Mouse (Mus musculus): ENCODE measurements around the gene Ptdss2. TPM values are rescaled to one million over a fixed set of nuclear protein-coding genes. Genes with fewer than 3 reads are reported as not detected.

The Ptdss2 gene
- polyA plus RNA-seq, 1 experiment from 2014 or later, result 15.6 TPM

GRCm38 (mm10) chr7:141143861-141144260, 21.7 kb downstream of the Ptdss2 start:
- Histone ChIP-seq H3K4me3 (ENCODE audit: inconsistent target) (no peak overlapping the region), H3K36me3 (ENCODE audit: inconsistent target) (peaks cover 12% of the 10 kb centered on the region; the same call in 1 of the 2 replicates), H3K79me2 (ENCODE audit: inconsistent target) (no peaks in the 10 kb centered on the region), H3K27ac (no peak overlapping the region)
- 86% methylated on average over 2 of the region's 2 CpGs for WGBS (ENCODE audit: missing documents)

DNA sequence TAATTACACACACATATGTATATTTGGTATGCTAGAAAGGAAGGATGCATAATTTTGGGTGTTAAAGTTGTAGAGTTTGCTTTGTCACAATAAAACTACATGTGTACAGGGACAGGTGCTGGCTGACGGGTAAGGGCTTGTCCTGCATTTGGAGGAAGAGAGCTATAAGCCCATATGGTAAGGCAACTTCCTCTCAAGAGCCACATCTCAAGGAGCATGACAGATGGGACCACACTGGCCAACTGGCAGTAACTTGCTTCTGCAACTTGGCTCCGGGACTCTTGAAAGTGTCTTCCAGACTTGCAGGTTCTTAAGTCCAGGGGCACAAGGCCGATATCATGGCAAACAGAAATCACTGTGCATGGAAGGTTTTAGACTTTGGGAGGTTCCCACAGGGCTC, 22.5 kb downstream of the Ptdss2 start:
- no peaks in the 10 kb centered on the region for H3K79me2 ChIP-seq (ENCODE audit: inconsistent target)
- no peak overlapping the region for H3K4me3 ChIP-seq (ENCODE audit: inconsistent target)
- no peak overlapping the region for H3K27ac ChIP-seq
- WGBS (ENCODE audit: missing documents), result 22% methylated on average over 3 of the region's 3 CpGs
- peaks cover 15% of the 10 kb centered on the region; the same call in 1 of the 2 replicates for H3K36me3 ChIP-seq (ENCODE audit: inconsistent target)

DNA sequence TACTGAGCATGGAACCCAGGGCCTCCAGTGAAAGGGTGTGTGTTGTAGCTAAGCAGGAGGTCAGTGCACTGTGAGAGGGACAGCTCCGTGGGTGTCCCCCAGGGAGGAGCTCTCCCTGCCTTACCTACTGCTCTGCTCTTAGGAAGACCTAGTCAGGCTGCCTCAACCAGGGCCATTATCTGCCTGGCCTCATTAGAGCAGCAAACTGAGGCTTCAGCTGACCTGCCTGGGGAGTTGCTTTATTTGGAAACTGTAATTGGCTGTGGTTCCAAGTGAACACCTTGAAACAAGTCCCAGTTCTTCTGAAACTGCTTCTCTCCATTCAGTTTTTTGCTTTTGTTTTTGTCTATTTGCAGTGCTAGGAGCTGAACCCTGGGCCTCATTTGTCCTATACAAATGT, 23.2 kb downstream of the Ptdss2 start:
- H3K79me2 ChIP-seq (ENCODE audit: inconsistent target), result no peaks in the 10 kb centered on the region
- WGBS (ENCODE audit: missing documents), result 76% methylated on average over 1 of the region's 1 CpGs
- H3K4me3 ChIP-seq (ENCODE audit: inconsistent target), result no peak overlapping the region
- no peak overlapping the region for H3K27ac ChIP-seq
- peaks cover 15% of the 10 kb centered on the region; the same call in 1 of the 2 replicates for H3K36me3 ChIP-seq (ENCODE audit: inconsistent target)

- Histone ChIP-seq H3K27ac (no peak overlapping the region), H3K79me2 (ENCODE audit: inconsistent target) (no peaks in the 10 kb centered on the region), H3K36me3 (ENCODE audit: inconsistent target) (peaks cover 15% of the 10 kb centered on the region; the same call in 1 of the 2 replicates), H3K4me3 (ENCODE audit: inconsistent target) (no peak overlapping the region)
- WGBS (ENCODE audit: missing documents), result 95% methylated on average over 12 of the region's 12 CpGs
Measured at GRCm38 (mm10) chr7:141146043-141146595, 23.9 kb downstream of the Ptdss2 start.

DNA sequence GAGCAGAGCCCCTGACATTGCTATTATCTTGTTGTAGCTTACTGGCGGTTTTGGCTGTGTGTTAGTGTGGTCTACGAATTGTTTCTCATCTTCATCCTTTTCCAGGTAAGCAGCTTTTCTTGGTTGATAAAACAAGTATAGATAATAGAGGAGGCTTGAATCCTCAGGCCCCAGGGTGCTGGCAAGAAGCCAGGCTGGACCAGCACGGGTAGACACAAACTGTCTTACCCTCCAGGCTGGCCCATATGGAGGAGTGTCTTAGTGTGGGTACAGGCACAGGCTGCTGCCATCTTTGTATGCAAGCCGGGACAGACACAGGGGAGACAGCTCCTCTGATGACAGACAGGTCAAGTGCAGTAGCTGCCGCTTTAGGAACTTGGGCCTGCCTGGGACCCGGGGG, 24.9 kb downstream of the Ptdss2 start:
- H3K4me3 ChIP-seq (ENCODE audit: inconsistent target), result no peak overlapping the region
- H3K36me3 ChIP-seq (ENCODE audit: inconsistent target), result peaks cover 15% of the 10 kb centered on the region; the same call in 1 of the 2 replicates
- 94% methylated on average over 6 of the region's 6 CpGs for WGBS (ENCODE audit: missing documents)
- H3K79me2 ChIP-seq (ENCODE audit: inconsistent target), result no peaks in the 10 kb centered on the region
- H3K27ac ChIP-seq, result no peak overlapping the region

- no peak overlapping the region for H3K27ac ChIP-seq
- H3K4me3 ChIP-seq (ENCODE audit: inconsistent target), result no peak overlapping the region
- peaks cover 21% of the 10 kb centered on the region; the same call in 1 of the 2 replicates for H3K36me3 ChIP-seq (ENCODE audit: inconsistent target)
- 93% methylated on average over 4 of the region's 4 CpGs for WGBS (ENCODE audit: missing documents)
- H3K79me2 ChIP-seq (ENCODE audit: inconsistent target), result no peaks in the 10 kb centered on the region
Measured at GRCm38 (mm10) chr7:141148639-141149038, 26.5 kb downstream of the Ptdss2 start.

GRCm38 (mm10) chr7:141155362-141155761, 33.2 kb downstream of the Ptdss2 start:
- Histone ChIP-seq H3K27ac (no peak overlapping the region), H3K4me3 (ENCODE audit: inconsistent target) (no peak overlapping the region), H3K79me2 (ENCODE audit: inconsistent target) (no peaks in the 10 kb centered on the region), H3K36me3 (ENCODE audit: inconsistent target) (peaks cover 23% of the 10 kb centered on the region)
- 90% methylated on average over 9 of the region's 9 CpGs for WGBS (ENCODE audit: missing documents)

- Histone ChIP-seq H3K27ac (peak overlapping the region; percentile 94), H3K79me2 (ENCODE audit: inconsistent target) (peaks cover 77% of the 10 kb centered on the region), H3K4me3 (ENCODE audit: inconsistent target) (no peak overlapping the region), H3K36me3 (ENCODE audit: inconsistent target) (peaks cover 57% of the 10 kb centered on the region)
- WGBS (ENCODE audit: missing documents), result 90% methylated on average over 7 of the region's 7 CpGs
Measured at GRCm38 (mm10) chr7:141164397-141164796, 42.2 kb downstream of the Ptdss2 start.

DNA sequence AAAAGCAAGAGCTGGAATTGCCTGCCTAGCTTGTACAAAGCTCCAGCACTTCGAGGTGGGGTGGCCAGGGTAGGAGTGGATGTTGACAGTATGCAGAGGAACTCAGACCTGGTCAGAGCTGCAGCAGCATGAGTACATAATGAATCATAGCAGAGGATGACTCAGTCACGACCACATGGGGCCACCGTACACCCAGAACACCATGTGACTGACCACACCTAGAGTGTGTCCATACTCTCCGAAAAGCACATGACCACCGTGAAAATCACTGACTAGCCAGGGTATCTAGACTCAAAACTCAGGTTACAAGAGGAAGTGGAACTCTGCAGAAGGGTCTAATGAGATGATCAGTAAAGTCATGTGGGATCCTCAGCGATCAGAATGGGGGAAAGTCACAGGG, 42.7 kb downstream of the Ptdss2 start:
- WGBS (ENCODE audit: missing documents), result 15% methylated on average over 6 of the region's 6 CpGs
- no peak overlapping the region for H3K4me3 ChIP-seq (ENCODE audit: inconsistent target)
- peak overlapping the region; percentile 94 for H3K27ac ChIP-seq
- H3K36me3 ChIP-seq (ENCODE audit: inconsistent target), result peaks cover 53% of the 10 kb centered on the region
- peaks cover 82% of the 10 kb centered on the region for H3K79me2 ChIP-seq (ENCODE audit: inconsistent target)

GRCm38 (mm10) chr7:141167901-141168517, 45.8 kb downstream of the Ptdss2 start:
- peak overlapping the region; percentile 88 for H3K4me3 ChIP-seq (ENCODE audit: inconsistent target)
- peak overlapping the region; percentile 94 for H3K27ac ChIP-seq
- peaks cover 21% of the 10 kb centered on the region for H3K36me3 ChIP-seq (ENCODE audit: inconsistent target)
- 1% methylated on average over 7 of the region's 7 CpGs for WGBS (ENCODE audit: missing documents)
- peaks cover 90% of the 10 kb centered on the region for H3K79me2 ChIP-seq (ENCODE audit: inconsistent target)

DNA sequence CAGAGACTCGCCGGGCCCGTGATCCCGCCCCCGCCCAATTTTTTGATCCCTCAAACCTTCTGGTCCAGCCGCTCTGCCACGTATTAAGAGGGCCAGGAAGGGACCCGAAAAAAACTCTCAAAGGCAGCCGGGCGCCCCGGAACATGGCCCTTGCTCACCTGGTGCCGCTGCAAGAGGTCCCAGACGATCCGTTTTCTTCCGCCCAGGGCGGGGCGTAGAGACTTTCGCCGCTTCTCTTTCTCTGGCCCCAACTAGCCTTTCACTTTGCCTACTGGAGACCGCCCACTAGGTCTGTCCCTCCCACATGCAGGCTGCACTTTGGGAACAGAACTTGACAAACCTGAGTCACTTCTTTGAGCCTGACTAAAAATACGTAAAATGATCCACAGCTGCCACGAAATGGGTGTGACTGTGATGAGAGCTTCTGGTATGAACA, 46.4 kb downstream of the Ptdss2 start:
- peak overlapping the region; percentile 88 for H3K4me3 ChIP-seq (ENCODE audit: inconsistent target)
- under 1% methylated on average over 21 of the region's 22 CpGs for whole genome bisulfite sequencing (ENCODE audit: missing documents)
- peaks cover 84% of the 10 kb centered on the region for H3K79me2 ChIP-seq (ENCODE audit: inconsistent target)
- peak overlapping the region; percentile 94 for H3K27ac ChIP-seq
- peaks cover 16% of the 10 kb centered on the region for H3K36me3 ChIP-seq (ENCODE audit: inconsistent target)

- WGBS (ENCODE audit: missing documents), result 100% methylated on average over 1 of the region's 1 CpGs
- H3K36me3 ChIP-seq (ENCODE audit: inconsistent target), result peaks cover 8% of the 10 kb centered on the region
- H3K4me3 ChIP-seq (ENCODE audit: inconsistent target), result no peak overlapping the region
- H3K27ac ChIP-seq, result peak overlapping the region; percentile 94
- peaks cover 77% of the 10 kb centered on the region for H3K79me2 ChIP-seq (ENCODE audit: inconsistent target)
Measured at GRCm38 (mm10) chr7:141169300-141169699, 47.1 kb downstream of the Ptdss2 start.

GRCm38 (mm10) chr7:141169866-141170265, 47.7 kb downstream of the Ptdss2 start:
- Histone ChIP-seq H3K79me2 (ENCODE audit: inconsistent target) (peaks cover 71% of the 10 kb centered on the region), H3K4me3 (ENCODE audit: inconsistent target) (no peak overlapping the region), H3K27ac (peak overlapping the region; percentile 94), H3K36me3 (ENCODE audit: inconsistent target) (peaks cover 6% of the 10 kb centered on the region)

GRCm38 (mm10) chr7:141172116-141173006, 50.2 kb downstream of the Ptdss2 start, which contains the start of gene Rnh1:
TSS of gene Rnh1 (minus strand) at chr7:141172857.
- WGBS (ENCODE audit: missing documents), result under 1% methylated on average over 54 of the region's 55 CpGs
- Histone ChIP-seq H3K4me3 (ENCODE audit: inconsistent target) (peak within 1 kb of the TSS; percentile 64), H3K36me3 (ENCODE audit: inconsistent target) (no peaks in the 10 kb centered on the region), H3K79me2 (ENCODE audit: inconsistent target) (peaks cover 46% of the 10 kb centered on the region), H3K27ac (peak within 1 kb of the TSS; percentile 94)

All from macrophage (primary cell).